Mouse (Mus musculus): Measurements from ENCODE around the gene Aldoc.
A peak's percentile ranks its signal among the peaks of the same experiment; 100 is the strongest.

Aldoc gene

DNA sequence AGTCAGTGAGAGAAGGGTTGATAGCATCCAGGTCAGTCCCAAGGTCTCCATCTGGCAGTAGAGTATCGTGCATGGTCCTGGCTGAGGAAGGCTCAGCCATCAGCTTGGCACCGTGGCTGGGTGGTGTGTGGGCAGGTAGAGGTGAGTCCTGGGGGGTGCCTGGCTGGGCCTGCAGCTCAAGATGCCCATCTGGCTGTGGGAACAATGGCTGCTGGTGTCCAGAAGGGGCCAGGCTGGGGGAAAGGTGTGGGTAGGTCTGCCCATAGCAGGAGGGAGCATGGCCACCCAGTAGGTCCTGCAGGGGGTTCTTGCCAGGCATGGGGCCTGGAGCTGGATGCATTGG, 38.0 kb downstream of the Aldoc start:
- no peak for DNase-seq (ENCODE audit: low spot score)

DNA sequence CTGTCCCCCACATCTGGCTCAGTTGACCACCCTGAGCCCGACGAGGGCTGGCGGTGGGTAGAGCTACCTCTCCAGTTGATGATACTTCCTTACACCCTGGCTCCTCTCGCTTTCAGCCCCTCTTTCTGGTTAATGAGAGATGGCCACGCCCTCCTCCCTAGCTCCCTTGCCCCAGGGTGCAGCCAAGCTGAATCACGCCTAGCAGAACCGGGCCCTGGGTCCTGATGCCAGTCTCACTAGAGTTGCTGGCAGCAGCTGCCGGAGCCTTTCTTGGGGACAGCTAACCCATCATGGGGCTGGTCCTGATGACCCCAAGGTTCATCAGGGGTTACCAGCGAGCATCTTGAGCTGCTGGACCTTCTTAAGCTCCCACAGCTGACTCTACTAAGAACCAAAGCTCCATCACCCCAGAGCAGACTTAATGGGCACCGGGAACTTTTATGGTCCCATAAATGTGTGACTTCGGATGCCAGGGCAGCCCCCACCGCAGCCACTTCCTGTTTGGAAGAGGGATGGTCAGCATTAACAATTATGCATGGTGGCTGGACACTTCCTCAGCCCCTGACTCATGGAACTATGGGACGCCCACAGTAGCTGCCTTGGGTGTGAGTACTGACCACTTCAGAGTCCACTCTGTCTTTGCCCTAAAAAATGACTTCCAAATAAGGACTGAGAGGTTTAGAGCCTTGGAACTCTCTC, 40.7 kb downstream of the Aldoc start:
- DNase-seq (ENCODE audit: low spot score): no peak

DNA sequence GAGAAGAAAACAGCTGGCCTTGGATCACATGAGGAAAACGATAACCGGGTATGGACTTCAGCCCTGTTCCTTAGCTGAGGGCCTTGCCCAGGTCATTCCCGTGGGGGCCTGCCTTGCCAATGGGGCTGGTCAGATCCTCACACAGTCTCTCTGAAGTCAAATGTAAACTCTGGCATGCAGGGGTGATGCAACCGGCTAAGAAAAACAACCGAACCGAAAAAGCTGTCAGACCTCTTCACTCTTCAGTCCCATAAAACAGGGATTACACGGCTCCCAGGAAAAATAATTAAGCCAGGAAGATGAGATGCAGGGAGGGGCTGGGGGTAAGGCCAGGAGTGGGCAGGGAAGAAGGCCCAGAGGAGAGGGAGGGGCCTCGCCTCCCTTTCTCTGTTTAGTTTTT, 41.3 kb downstream of the Aldoc start:
- DNase-seq (ENCODE audit: low spot score): peak; percentile 70

GRCm38 (mm10) chr11:78367456-78368225, 44.9 kb downstream of the Aldoc start:
- DNase-seq (ENCODE audit: low spot score): no peak

DNA sequence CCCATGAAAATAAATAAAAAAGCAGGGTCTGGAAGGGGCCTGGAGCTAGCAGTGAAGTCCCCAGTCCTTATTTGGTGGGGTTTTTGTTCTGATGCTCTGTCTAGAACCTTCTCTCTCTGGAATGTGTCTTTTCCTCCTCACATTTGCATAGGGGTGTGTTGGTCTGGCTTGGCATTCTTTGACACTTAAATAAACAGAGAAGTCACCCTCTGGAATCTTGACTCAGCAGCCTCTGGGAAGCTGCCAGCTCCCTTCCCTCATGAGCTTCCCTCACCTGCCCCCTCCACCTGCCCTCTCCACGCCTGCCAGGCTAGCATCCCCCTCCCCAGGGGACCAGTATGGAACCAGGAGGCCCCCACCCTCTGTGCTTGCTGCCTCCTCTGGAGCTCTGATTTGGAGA, 47.6 kb downstream of the Aldoc start:
- DNase-seq (ENCODE audit: low spot score): no peak

DNA sequence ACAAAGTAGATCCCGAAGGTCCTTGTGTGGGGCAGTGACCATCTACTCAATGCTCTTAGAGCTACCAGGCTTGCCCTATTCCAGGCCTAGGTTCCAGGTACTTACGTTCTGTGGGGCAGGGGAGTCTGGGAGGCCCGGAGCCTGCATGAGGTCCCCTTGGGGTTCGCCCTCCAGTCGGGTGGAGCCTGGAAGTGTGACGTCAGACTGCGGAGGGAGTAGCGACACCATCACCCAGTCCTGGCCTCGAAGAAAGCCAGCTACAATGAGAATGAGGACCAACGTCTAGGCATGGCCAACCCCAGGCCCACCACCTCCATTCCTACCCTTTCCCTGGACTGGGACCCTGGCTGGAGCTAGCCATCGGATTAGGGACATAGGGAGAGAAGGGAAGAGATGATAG, 48.9 kb downstream of the Aldoc start:
- DNase-seq (ENCODE audit: low spot score): no peak

GRCm38 (mm10) chr11:78372166-78372565, 49.4 kb downstream of the Aldoc start:
- DNase-seq (ENCODE audit: low spot score): no peak

- DNase-seq (ENCODE audit: low spot score): no peak
These were observed 49.8 kb downstream of the Aldoc start for GRCm38 (mm10) chr11:78372610-78373009.

DNA sequence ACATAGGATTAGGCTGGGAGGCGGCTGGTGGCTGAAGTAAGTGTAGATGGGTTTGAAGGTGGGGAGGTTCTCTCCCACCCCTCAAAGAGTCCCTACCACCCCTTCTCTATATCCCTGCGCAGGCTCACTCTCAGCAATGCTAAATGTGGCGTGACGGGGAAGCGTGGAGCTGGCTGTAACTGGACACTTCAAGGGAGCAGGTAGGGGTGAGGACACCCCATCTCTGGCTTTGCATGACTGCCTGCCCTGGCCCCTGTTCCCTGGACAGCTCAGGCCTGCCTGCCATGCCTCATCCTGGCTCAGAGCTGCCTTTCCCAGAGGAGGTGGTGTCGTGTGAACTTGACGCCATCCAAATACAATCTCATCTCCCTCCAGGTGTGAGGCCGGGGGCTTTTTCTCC, 51.4 kb downstream of the Aldoc start:
- DNase-seq (ENCODE audit: low spot score): no peak

All from adipocyte (in vitro differentiated cells).